Mouse (Mus musculus): ENCODE data around the gene Cphx1.
"Not testable (repeated sequence)": the region's sequence is repeated elsewhere in the genome, so short reads cannot be mapped to it uniquely, and the experiment has no call there.

The Cphx1 gene

GRCm38 (mm10) chr14:25938004-25938403 lies at the start of gene Cphx1:
TSS of gene Cphx1 (plus strand) at chr14:25938304.
- not testable (repeated sequence) for DNase-seq

- DNase-seq: not testable (repeated sequence)
Observed at GRCm38 (mm10) chr14:25894566-25894965, 43.5 kb upstream of the Cphx1 start.

GRCm38 (mm10) chr14:25895686-25896085 lies 42.4 kb upstream of the Cphx1 start:
- not testable (repeated sequence) for DNase-seq

GRCm38 (mm10) chr14:25903000-25903399 lies 35.1 kb upstream of the Cphx1 start, which contains the start of gene Plac9a:
TSS of gene Plac9a (minus strand) at chr14:25903100.
- not testable (repeated sequence) for DNase-seq

GRCm38 (mm10) chr14:25905243-25905642 lies 32.9 kb upstream of the Cphx1 start:
- DNase-seq: not testable (repeated sequence)

GRCm38 (mm10) chr14:25907272-25907671 lies 30.8 kb upstream of the Cphx1 start:
- not testable (repeated sequence) for DNase-seq

GRCm38 (mm10) chr14:25908976-25909375 lies 29.1 kb upstream of the Cphx1 start:
- not testable (repeated sequence) for DNase-seq

GRCm38 (mm10) chr14:25918427-25919170 lies 19.5 kb upstream of the Cphx1 start:
- not testable (repeated sequence) for DNase-seq

- DNase-seq: not testable (repeated sequence)
Observed at GRCm38 (mm10) chr14:25926814-25927561, 11.1 kb upstream of the Cphx1 start.

- DNase-seq: not testable (repeated sequence)
Observed at GRCm38 (mm10) chr14:25927562-25927881, 10.6 kb upstream of the Cphx1 start, which contains the start of gene Tmem254a. TSS of gene Tmem254a (minus strand) at chr14:25927672.

GRCm38 (mm10) chr14:25936867-25937630 lies 1.1 kb upstream of the Cphx1 start:
- DNase-seq: not testable (repeated sequence)

GRCm38 (mm10) chr14:25957861-25958260 lies 19.8 kb downstream of the Cphx1 start:
- DNase-seq: not testable (repeated sequence)

- not testable (repeated sequence) for DNase-seq
Observed at GRCm38 (mm10) chr14:25978371-25979241, 40.5 kb downstream of the Cphx1 start, which contains the start of gene Duxbl1. TSS of gene Duxbl1 (plus strand) at chr14:25978577.

GRCm38 (mm10) chr14:25979242-25979941 lies 41.3 kb downstream of the Cphx1 start:
- DNase-seq: not testable (repeated sequence)

- not testable (repeated sequence) for DNase-seq
Observed at GRCm38 (mm10) chr14:25981880-25982279, 43.8 kb downstream of the Cphx1 start.

Data from cerebellum, adult 18-20 months (tissue).